Mouse (Mus musculus): ENCODE measurements around the gene Cdv3. TPM values are rescaled to one million over a fixed set of nuclear protein-coding genes. Genes with fewer than 3 reads are reported as not detected.

Gene Cdv3
- polyA plus RNA-seq (2015; fragmentation: Nextera tagmentation; extraction: Ambion mirVana) = 89.9 and 101 TPM in 2 replicates

GRCm38 (mm10) chr9:103365290-103366247 lies at the start of gene Cdv3:
Cdv3 (minus strand) TSS chr9:103365840.
- H3K4me3 ChIP-seq (replicated peaks) = peak within 1 kb of the TSS; percentile 91
- H3K27me3 ChIP-seq (replicated peaks) = no peaks in the 10 kb centered on the region
- ATAC-seq (ENCODE audit: low FRiP score) = peak; percentile 98
- H3K36me3 ChIP-seq = no peaks in the 10 kb centered on the region
- peak within 1 kb of the TSS; percentile 93 for H3K9ac ChIP-seq (replicated peaks)
- peak within 1 kb of the TSS; percentile 97 for H3K27ac ChIP-seq (replicated peaks)
- peak within 1 kb of the TSS; percentile 80 for H3K4me2 ChIP-seq
- 4% methylated on average over 72 of the region's 95 CpGs for WGBS
- peaks cover 30% of the 10 kb centered on the region for H3K4me1 ChIP-seq
- no peaks in the 10 kb centered on the region for H3K9me3 ChIP-seq (replicated peaks)

- Histone ChIP-seq H3K4me1 (0 out of 2 replicates have a peak, but pooled peaks cover 7% of the 10 kb centered on the region), H3K4me3 (replicated peaks) (no peak overlapping the region), H3K27me3 (replicated peaks) (no peaks in the 10 kb centered on the region), H3K9me3 (replicated peaks) (no peaks in the 10 kb centered on the region), H3K36me3 (no peaks in the 10 kb centered on the region), H3K27ac (replicated peaks) (no peak overlapping the region), H3K4me2 (no peak overlapping the region), H3K9ac (replicated peaks) (no peak overlapping the region)
- ATAC-seq (ENCODE audit: low FRiP score) = no peak
- WGBS = 34% methylated on average over 9 of the region's 9 CpGs
Observed at GRCm38 (mm10) chr9:103413457-103413856, 47.8 kb upstream of the Cdv3 start.

- Histone ChIP-seq H3K9me3 (replicated peaks) (no peaks in the 10 kb centered on the region), H3K36me3 (no peaks in the 10 kb centered on the region), H3K4me3 (replicated peaks) (no peak overlapping the region), H3K4me2 (no peak overlapping the region), H3K4me1 (0 out of 2 replicates have a peak, but pooled peaks cover 9% of the 10 kb centered on the region), H3K27ac (replicated peaks) (no peak overlapping the region), H3K27me3 (replicated peaks) (no peaks in the 10 kb centered on the region), H3K9ac (replicated peaks) (no peak overlapping the region)
- no peak for ATAC-seq (ENCODE audit: low FRiP score)
- 61% methylated on average over 2 of the region's 2 CpGs for WGBS
Observed at GRCm38 (mm10) chr9:103409119-103409518, 43.5 kb upstream of the Cdv3 start.

- H3K4me3 ChIP-seq (replicated peaks) = no peak overlapping the region
- ATAC-seq (ENCODE audit: low FRiP score) = no peak
- no peak overlapping the region for H3K4me2 ChIP-seq
- H3K27me3 ChIP-seq (replicated peaks) = no peaks in the 10 kb centered on the region
- 0 out of 2 replicates have a peak, but pooled peaks cover 5% of the 10 kb centered on the region for H3K4me1 ChIP-seq
- no peak overlapping the region for H3K27ac ChIP-seq (replicated peaks)
- no peaks in the 10 kb centered on the region for H3K36me3 ChIP-seq
- WGBS = 51% methylated on average over 4 of the region's 4 CpGs
- H3K9ac ChIP-seq (replicated peaks) = no peak overlapping the region
- H3K9me3 ChIP-seq (replicated peaks) = no peaks in the 10 kb centered on the region
Observed at GRCm38 (mm10) chr9:103408136-103408777, 42.6 kb upstream of the Cdv3 start.

- H3K9ac ChIP-seq (replicated peaks) = no peak overlapping the region
- H3K4me1 ChIP-seq = peaks cover 13% of the 10 kb centered on the region
- H3K4me3 ChIP-seq (replicated peaks) = no peak overlapping the region
- H3K36me3 ChIP-seq = no peaks in the 10 kb centered on the region
- no peak for ATAC-seq (ENCODE audit: low FRiP score)
- no peak overlapping the region for H3K27ac ChIP-seq (replicated peaks)
- no peaks in the 10 kb centered on the region for H3K9me3 ChIP-seq (replicated peaks)
- no peak overlapping the region for H3K4me2 ChIP-seq
- no peaks in the 10 kb centered on the region for H3K27me3 ChIP-seq (replicated peaks)
- WGBS = 74% methylated on average over 4 of the region's 4 CpGs
Observed at GRCm38 (mm10) chr9:103403331-103403973, 37.8 kb upstream of the Cdv3 start.

GRCm38 (mm10) chr9:103398509-103399157 lies 33.0 kb upstream of the Cdv3 start:
- peak overlapping the region; percentile 60 for H3K27ac ChIP-seq (replicated peaks)
- H3K4me1 ChIP-seq = peaks cover 16% of the 10 kb centered on the region
- no peaks in the 10 kb centered on the region for H3K36me3 ChIP-seq
- no peaks in the 10 kb centered on the region for H3K27me3 ChIP-seq (replicated peaks)
- peak; percentile 81 for ATAC-seq (ENCODE audit: low FRiP score)
- no peak overlapping the region for H3K9ac ChIP-seq (replicated peaks)
- 0 out of 2 replicates have a peak overlapping the region, but pooled peaks have one; percentile 6 for H3K4me3 ChIP-seq (replicated peaks)
- 28% methylated on average over 21 of the region's 21 CpGs for WGBS
- no peaks in the 10 kb centered on the region for H3K9me3 ChIP-seq (replicated peaks)
- peak overlapping the region; percentile 45 for H3K4me2 ChIP-seq

GRCm38 (mm10) chr9:103393256-103393655 lies 27.6 kb upstream of the Cdv3 start:
- no peak overlapping the region for H3K9ac ChIP-seq (replicated peaks)
- ATAC-seq (ENCODE audit: low FRiP score) = no peak
- no peak overlapping the region for H3K27ac ChIP-seq (replicated peaks)
- H3K4me3 ChIP-seq (replicated peaks) = no peak overlapping the region
- H3K36me3 ChIP-seq = no peaks in the 10 kb centered on the region
- H3K4me1 ChIP-seq = peaks cover 3% of the 10 kb centered on the region
- 92% methylated on average over 11 of the region's 11 CpGs for WGBS
- no peaks in the 10 kb centered on the region for H3K9me3 ChIP-seq (replicated peaks)
- H3K27me3 ChIP-seq (replicated peaks) = no peaks in the 10 kb centered on the region
- H3K4me2 ChIP-seq = no peak overlapping the region

- Histone ChIP-seq H3K27ac (replicated peaks) (no peak overlapping the region), H3K4me3 (replicated peaks) (no peak overlapping the region), H3K9me3 (replicated peaks) (no peaks in the 10 kb centered on the region), H3K36me3 (no peaks in the 10 kb centered on the region), H3K9ac (replicated peaks) (no peak overlapping the region), H3K27me3 (replicated peaks) (no peaks in the 10 kb centered on the region), H3K4me1 (no peaks in the 10 kb centered on the region), H3K4me2 (no peak overlapping the region)
- no peak for ATAC-seq (ENCODE audit: low FRiP score)
- WGBS = 76% methylated on average over 6 of the region's 6 CpGs
Observed at GRCm38 (mm10) chr9:103391796-103392372, 26.2 kb upstream of the Cdv3 start.

- no peak overlapping the region for H3K4me2 ChIP-seq
- H3K9ac ChIP-seq (replicated peaks) = no peak overlapping the region
- WGBS = 94% methylated on average over 6 of the region's 6 CpGs
- H3K36me3 ChIP-seq = no peaks in the 10 kb centered on the region
- H3K27me3 ChIP-seq (replicated peaks) = no peaks in the 10 kb centered on the region
- no peak overlapping the region for H3K4me3 ChIP-seq (replicated peaks)
- ATAC-seq (ENCODE audit: low FRiP score) = no peak
- H3K4me1 ChIP-seq = no peaks in the 10 kb centered on the region
- no peak overlapping the region for H3K27ac ChIP-seq (replicated peaks)
- no peaks in the 10 kb centered on the region for H3K9me3 ChIP-seq (replicated peaks)
Observed at GRCm38 (mm10) chr9:103389261-103389660, 23.6 kb upstream of the Cdv3 start.

GRCm38 (mm10) chr9:103387011-103387653 lies 21.5 kb upstream of the Cdv3 start:
- H3K4me3 ChIP-seq (replicated peaks) = no peak overlapping the region
- no peak overlapping the region for H3K4me2 ChIP-seq
- ATAC-seq (ENCODE audit: low FRiP score) = no peak
- H3K9ac ChIP-seq (replicated peaks) = no peak overlapping the region
- H3K9me3 ChIP-seq (replicated peaks) = no peaks in the 10 kb centered on the region
- H3K4me1 ChIP-seq = no peaks in the 10 kb centered on the region
- no peaks in the 10 kb centered on the region for H3K36me3 ChIP-seq
- 69% methylated on average over 10 of the region's 10 CpGs for WGBS
- no peaks in the 10 kb centered on the region for H3K27me3 ChIP-seq (replicated peaks)
- H3K27ac ChIP-seq (replicated peaks) = no peak overlapping the region

Data from neural tube, embryonic 15.5 days (tissue).